Mouse (Mus musculus): Measurements from ENCODE around the gene Sys1.

DNA sequence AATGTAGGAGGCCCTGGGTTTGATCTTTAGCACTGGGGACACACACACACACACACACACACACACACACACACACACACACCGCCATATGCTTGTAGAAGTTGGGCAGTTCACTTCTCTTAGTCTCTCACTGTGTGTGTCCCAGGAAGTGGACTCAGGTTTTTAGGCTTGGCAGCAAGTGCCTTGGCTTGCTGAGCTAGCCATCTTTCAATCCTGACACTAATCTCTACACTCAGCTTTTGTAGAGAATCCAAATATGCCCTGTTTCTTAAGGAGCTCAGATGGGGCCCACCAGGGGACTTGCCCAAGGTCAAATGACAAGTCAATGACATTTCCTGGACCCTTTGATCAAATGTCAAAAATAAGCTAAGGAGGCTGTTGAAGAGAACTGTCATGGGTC is 351 bp upstream of the Sys1 start:
- no peak for TF ChIP-seq CTCF (IDR thresholded peaks at IDR 0.05; ENCODE audit: borderline replicate concordance, insufficient read depth, low read depth, low read length)
- TF ChIP-seq POLR2A (IDR thresholded peaks at IDR 0.05; ENCODE audit: borderline replicate concordance, insufficient read depth, low read length) = no peak

Measured in cerebellum, adult 2 months (tissue).